ENCODE assay signal across 8 mouse cellular contexts in the genomic region with DNA sequence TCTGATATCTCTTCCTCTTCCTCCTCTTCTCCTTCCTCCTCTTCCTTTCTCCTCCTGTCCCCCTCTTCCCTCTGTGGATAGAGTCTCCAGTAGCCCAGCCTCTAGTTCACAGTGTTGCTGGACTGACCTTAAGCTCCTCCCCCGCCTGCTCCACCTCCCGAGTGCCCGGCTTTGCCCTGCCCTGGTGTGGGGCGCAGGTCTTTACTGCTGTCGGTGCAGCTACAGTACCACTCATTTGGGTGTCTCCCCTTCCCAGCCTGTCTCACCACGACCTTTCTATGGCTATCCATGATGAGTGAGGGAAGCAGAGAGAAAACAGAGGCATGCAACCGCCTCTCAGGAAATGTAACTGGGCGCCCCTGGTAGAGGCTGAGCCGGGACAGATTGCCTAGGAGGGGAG. TPM values are rescaled to one million over a fixed set of nuclear protein-coding genes. Genes with fewer than 3 reads are reported as not detected.
DNase-seq lines count a peak whose midpoint lies in the region; ATAC-seq lines count a peak whose summit lies in the region.

No protein-coding gene starts in this region.

- WGBS in heart, embryonic 14.5 days = 4% methylated on average over 9 of the region's 9 CpGs
- 8% methylated on average over 9 of the region's 9 CpGs for WGBS in kidney, embryonic 16.5 days

- peak overlapping the region; percentile 40 for H3K4me3 ChIP-seq in brown adipose tissue, adult 24 weeks (ENCODE audit: insufficient read depth, low read depth, low read length)
- H3K4me3 ChIP-seq in heart, embryonic 14.5 days (ENCODE audit: control insufficient read depth in 1 of 2, insufficient read depth in 1 of 2, low read depth in 1 of 2, low read length in 2 of 2) = peak overlapping the region; percentile 2 to 24
- 0 out of 2 replicates have a peak overlapping the region, but pooled peaks have one; percentile 5 for H3K4me3 ChIP-seq in kidney, embryonic 16.5 days (ENCODE audit: low read length)

- H3K9ac ChIP-seq in heart, embryonic 14.5 days (ENCODE audit: low read length) = peak overlapping the region; percentile 66
- peak overlapping the region; percentile 65 for H3K9ac ChIP-seq in kidney, embryonic 16.5 days (replicated peaks; ENCODE audit: low read length)

- peak overlapping the region; percentile 63 for H3K4me2 ChIP-seq in heart, embryonic 14.5 days (ENCODE audit: low read length)
- H3K4me2 ChIP-seq in kidney, embryonic 16.5 days (replicated peaks; ENCODE audit: low read depth, low read length) = peak overlapping the region; percentile 44

- H3K9me3 ChIP-seq in heart, embryonic 14.5 days (ENCODE audit: control insufficient read depth, low read length) = no peaks in the 10 kb centered on the region
- H3K9me3 ChIP-seq in kidney, embryonic 16.5 days (ENCODE audit: low read length) = no peaks in the 10 kb centered on the region

- H3K4me1 ChIP-seq in brown adipose tissue, adult 24 weeks (ENCODE audit: control insufficient read depth, insufficient read depth, insufficient read length, low read length) = peaks cover 10% of the 10 kb centered on the region
- peaks cover 36 to 38% of the 10 kb centered on the region in 2 experiments for H3K4me1 ChIP-seq in heart, embryonic 14.5 days (ENCODE audit: control insufficient read depth in 2 of 2, insufficient read depth in 2 of 2, low read length in 2 of 2)
- H3K4me1 ChIP-seq in kidney, embryonic 16.5 days (ENCODE audit: insufficient read depth, low read length) = peaks cover 57% of the 10 kb centered on the region

- peak; percentile 56 to 60 for DNase-seq in adrenal gland, adult 18-20 months (ENCODE audit: low spot score in 2 of 2)
- no peak for DNase-seq in adrenal gland, postnatal 4 days (ENCODE audit: low spot score in 2 of 2)
- DNase-seq in lung, postnatal 14 days = peak; percentile 62
- DNase-seq in spleen, postnatal 14 days (ENCODE audit: low spot score in 2 of 2) = no peak
- DNase-seq in right cerebral cortex, postnatal 25 days = no peak

- H3K27me3 ChIP-seq in heart, embryonic 14.5 days (ENCODE audit: control insufficient read depth, insufficient read depth, low read length) = no peaks in the 10 kb centered on the region
- no peaks in the 10 kb centered on the region for H3K27me3 ChIP-seq in kidney, embryonic 16.5 days (ENCODE audit: insufficient read depth, low read length)

- ATAC-seq in heart, embryonic 14.5 days (ENCODE audit: insufficient number of reproducible peaks, insufficient read depth, low FRiP score, low read depth) = no peak
- ATAC-seq in kidney, embryonic 16.5 days (ENCODE audit: low FRiP score, low TSS enrichment) = 0 out of 2 replicates have a peak, but pooled peaks have one; percentile 27

- no peaks in the 10 kb centered on the region for H3K36me3 ChIP-seq in heart, embryonic 14.5 days (ENCODE audit: control insufficient read depth, insufficient read depth, low read length)
- H3K36me3 ChIP-seq in kidney, embryonic 16.5 days (ENCODE audit: insufficient read depth, low read length) = no peaks in the 10 kb centered on the region

- H3K27ac ChIP-seq in brown adipose tissue, adult 24 weeks (replicated peaks; ENCODE audit: low read depth, low read length) = peak overlapping the region; percentile 77
- H3K27ac ChIP-seq in heart, embryonic 14.5 days (replicated peaks in 1 of 2; ENCODE audit: control insufficient read depth in 1 of 2, insufficient read depth in 1 of 2, low read depth in 2 of 2, low read length in 2 of 2) = peak overlapping the region; percentile 40 to 85
- H3K27ac ChIP-seq in kidney, embryonic 16.5 days (ENCODE audit: low read length) = peak overlapping the region; percentile 96

RNA-seq across cellular contexts. Expression of a gene that starts 5.5 kb away (rescaled TPM):
- total RNA-seq in adrenal gland, adult 18-20 months (2021) = under 1 TPM in 1 of 2 experiments, not detected in 1; 0.51 TPM
- 1 to 10 TPM; 6.7 to 7.3 TPM for total RNA-seq in adrenal gland, postnatal 4 days (2021)
- polyA plus RNA-seq in brown adipose tissue, adult 24 weeks (2012; ENCODE audit: insufficient read depth, insufficient read length, missing spikeins) = not detected in 2 replicates
- 3.2 and 3.8 TPM in 2 replicates for polyA plus RNA-seq in heart, embryonic 14.5 days (2014; fragmentation: Nextera tagmentation; extraction: Ambion mirVana)
- 1.5 and 2.5 TPM in 2 replicates for polyA plus RNA-seq in kidney, embryonic 16.5 days (2015; fragmentation: Nextera tagmentation; extraction: Ambion mirVana)

Comparison
In these comparisons a context has a peak if more than half of its experiments do, and no peak if none do; other contexts are left out.
1. DNase-seq: peak in adrenal gland, adult 18-20 months (2 of 2) and lung, postnatal 14 days (single experiment); none in adrenal gland, postnatal 4 days (0 of 2), spleen, postnatal 14 days (0 of 2) and right cerebral cortex, postnatal 25 days (single experiment).
2. Peak in every context shown above with its lines, with median percentiles within 50 percentile points of each other: H3K27ac ChIP-seq and H3K4me3 ChIP-seq.